Mouse (Mus musculus) liver, embryonic 16.5 days (tissue): ENCODE results near the gene Tcf23. TPM values are rescaled to one million over a fixed set of nuclear protein-coding genes. Genes with fewer than 3 reads are reported as not detected.

Experiments used
- ATAC-seq: fragments of 200-750 bp; cut with Nextera tagmentation; 2 replicates; pipeline ENCODE4 v1.8.0; 2017; ENCODE audit warnings: low read depth, mild to moderate bottlenecking, moderate number of reproducible peaks, moderate library complexity
- H3K27ac ChIP-seq: fragments of 300-500 bp; sonication (generic); 2 replicates; pipeline ENCODE4 v1.5.1; 2014; ENCODE audit warnings: mild to moderate bottlenecking, low read length
- H3K27me3 ChIP-seq: fragments of 300-500 bp; sonication (generic); 2 replicates; pipeline ENCODE4 v1.6.1; 2014; ENCODE audit warnings: low read depth, low read length, mixed read lengths; ENCODE audit not compliant: control insufficient read depth, insufficient read depth
- H3K36me3 ChIP-seq: fragments of 300-500 bp; sonication (generic); 2 replicates; pipeline ENCODE4 v1.6.1; 2014; ENCODE audit warnings: mild to moderate bottlenecking; ENCODE audit not compliant: control insufficient read depth, insufficient read depth
- H3K4me1 ChIP-seq: fragments of 300-500 bp; sonication (generic); 2 replicates; pipeline ENCODE4 v1.6.1; 2014; ENCODE audit warnings: low read depth, low read length, mixed read lengths; ENCODE audit not compliant: control insufficient read depth
- H3K4me2 ChIP-seq: fragments of 300-500 bp; sonication (generic); 2 replicates; pipeline ENCODE4 v1.6.1; 2014; ENCODE audit warnings: low read depth, low read length, mixed read lengths
- H3K4me3 ChIP-seq: fragments of 300-500 bp; sonication (generic); 2 replicates; pipeline ENCODE4 v1.5.1; 2014; ENCODE audit warnings: low read depth, mild to moderate bottlenecking, low read length
- H3K9ac ChIP-seq: fragments of 300-500 bp; sonication (generic); 2 replicates; pipeline ENCODE4 v1.6.1; 2014; ENCODE audit warnings: low read depth, low read length
- H3K9me3 ChIP-seq: fragments of 300-500 bp; sonication (generic); replicated peaks from 2 replicates; pipeline ENCODE4 v1.6.1; 2016; ENCODE audit warnings: low read length; ENCODE audit not compliant: control insufficient read depth
- WGBS: fragments of 180-500 bp; shearing (Covaris S2); extraction: QIAGEN DNeasy Blood & Tissue Kit; methylation state at CpG from one replicate; pipeline ENCODE4 v1.1.7; 2014; ENCODE audit not compliant: insufficient replicate concordance; 5-methylcytosine and 5-hydroxymethylcytosine counted together
- polyA plus RNA-seq: library from polyadenylated mRNA; unstranded; fragments of >200 nt; fragmentation: Nextera tagmentation; extraction: Ambion mirVana; gene quantifications from 2 replicates; pipeline ENCODE4 v1.2.1, GENCODE M21; 2015

Gene Tcf23
- polyA plus RNA-seq, 1 experiment from 2014 or later, result 0.07 TPM

DNA sequence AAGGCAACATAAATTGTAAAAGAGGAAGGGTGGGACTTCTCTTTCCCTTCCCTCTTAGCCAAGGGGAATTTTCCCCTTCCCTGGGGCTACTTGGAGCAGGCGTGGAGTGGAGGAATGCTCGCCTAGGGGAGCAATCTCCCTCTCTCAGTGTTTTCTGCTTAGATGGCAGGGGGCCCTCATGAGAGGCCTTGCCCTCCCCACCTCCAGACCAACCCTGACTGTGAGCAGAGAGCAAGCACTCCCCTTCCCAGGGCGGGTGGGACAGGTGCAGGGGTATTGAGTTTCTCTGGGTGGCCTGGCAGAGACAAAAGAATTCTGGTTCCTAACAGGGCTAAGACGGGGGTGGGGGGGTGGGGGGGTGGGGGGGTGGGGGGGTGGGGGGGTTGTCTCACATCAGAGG, 54.8 kb downstream of the Tcf23 start:
- 21% methylated on average over 4 of the region's 4 CpGs for WGBS
- Histone ChIP-seq H3K4me2 (no peak overlapping the region), H3K27ac (no peak overlapping the region), H3K9me3 (no peaks in the 10 kb centered on the region), H3K4me1 (no peaks in the 10 kb centered on the region), H3K4me3 (no peak overlapping the region), H3K27me3 (no peaks in the 10 kb centered on the region), H3K9ac (no peak overlapping the region), H3K36me3 (no peaks in the 10 kb centered on the region)
- no peak for ATAC-seq

- Histone ChIP-seq H3K36me3 (no peaks in the 10 kb centered on the region), H3K9ac (no peak overlapping the region), H3K4me1 (no peaks in the 10 kb centered on the region), H3K9me3 (no peaks in the 10 kb centered on the region), H3K4me3 (no peak overlapping the region), H3K27ac (no peak overlapping the region), H3K27me3 (no peaks in the 10 kb centered on the region), H3K4me2 (no peak overlapping the region)
- no peak for ATAC-seq
Measured at GRCm38 (mm10) chr5:31024641-31025040, 56.2 kb downstream of the Tcf23 start.

Other genes starting within 250 kb of the Tcf23 start
- gene Mapre3, start 154.0 kb upstream of the Tcf23 start, polyA plus RNA-seq, result 2.0 and 3.3 TPM in 2 replicates
- 40.1 and 41.7 TPM in 2 replicates for gene Tmem214, start 100.7 kb upstream of the Tcf23 start, polyA plus RNA-seq
- 5.7 and 6.1 TPM in 2 replicates for gene Agbl5, start 80.0 kb upstream of the Tcf23 start, polyA plus RNA-seq
- gene Ost4, start 60.9 kb upstream of the Tcf23 start, polyA plus RNA-seq, result 311 and 346 TPM in 2 replicates
- 37.2 and 39.1 TPM in 2 replicates for gene Emilin1, start 55.3 kb upstream of the Tcf23 start, polyA plus RNA-seq
- 31.7 and 36.0 TPM in 2 replicates for gene Khk, start 47.2 kb upstream of the Tcf23 start, polyA plus RNA-seq
- 3.1 and 3.2 TPM in 2 replicates for gene Cgref1, start 23.1 kb upstream of the Tcf23 start, polyA plus RNA-seq
- gene Preb, start 8.3 kb upstream of the Tcf23 start, polyA plus RNA-seq, result 92.0 and 102 TPM in 2 replicates
- 63.8 and 67.9 TPM in 2 replicates for gene Atraid, start 79.7 kb downstream of the Tcf23 start, polyA plus RNA-seq
- gene Slc5a6, start 80.3 kb downstream of the Tcf23 start, polyA plus RNA-seq, result 3.1 and 4.8 TPM in 2 replicates
- 13.0 and 14.2 TPM in 2 replicates for gene Cad, start 86.1 kb downstream of the Tcf23 start, polyA plus RNA-seq
- not detected in 2 replicates for gene Dnajc5g, start 137.6 kb downstream of the Tcf23 start, polyA plus RNA-seq
- 0.39 and 0.48 TPM in 2 replicates for gene Slc30a3, start 139.6 kb downstream of the Tcf23 start, polyA plus RNA-seq
- gene Trim54, start 148.1 kb downstream of the Tcf23 start, polyA plus RNA-seq, result 0.41 and 0.57 TPM in 2 replicates
- not detected in 2 replicates for gene Ucn, start 170.2 kb downstream of the Tcf23 start, polyA plus RNA-seq
- gene Mpv17, start 185.6 kb downstream of the Tcf23 start, polyA plus RNA-seq, result 20.7 and 21.5 TPM in 2 replicates
- gene Gm29609, start 211.2 kb downstream of the Tcf23 start, polyA plus RNA-seq, result 0.33 and 0.74 TPM in 2 replicates
- gene Gtf3c2, start 211.5 kb downstream of the Tcf23 start, polyA plus RNA-seq, result 29.3 and 32.2 TPM in 2 replicates
- gene Snx17, start 224.6 kb downstream of the Tcf23 start, polyA plus RNA-seq, result 36.0 and 36.8 TPM in 2 replicates
- gene Eif2b4, start 224.8 kb downstream of the Tcf23 start, polyA plus RNA-seq, result 38.5 and 42.2 TPM in 2 replicates
- 1.8 and 2.6 TPM in 2 replicates for gene Zfp513, start 233.6 kb downstream of the Tcf23 start, polyA plus RNA-seq